Mouse (Mus musculus) lung, adult 2 months (tissue): ENCODE measurements around the gene Pum3.

Source experiments
- CTCF ChIP-seq: fragments of 200-500 bp; IDR thresholded peaks from 2 replicates; pipeline ENCODE4 v1.5.1; 2011; ENCODE audit warnings: mild to moderate bottlenecking, low read length, control low read depth; ENCODE audit not compliant: insufficient read depth
- POLR2A ChIP-seq: fragments of 200-500 bp; IDR thresholded peaks from 2 replicates; pipeline ENCODE4 v1.6.1; 2011; ENCODE audit warnings: low read depth, mild to moderate bottlenecking, control low read depth, low read length, borderline replicate concordance; ENCODE audit errors: extremely low read depth

- TF ChIP-seq POLR2A = no peak
- no peak for TF ChIP-seq CTCF
Measured at GRCm38 (mm10) chr19:27370784-27371183, 58.8 kb downstream of the Pum3 start.
